Mouse (Mus musculus) forelimb bud, embryonic 11.5 days (tissue): ENCODE measurements around the gene Ebf1.

Experiments used
- DNase-seq: peaks from one replicate; pipeline ENCODE4 v3.0.0-alpha.2; 2012; ENCODE audit warnings: low read depth, low spot score

Ebf1 gene

GRCm38 (mm10) chr11:44702716-44703486 lies 85.8 kb downstream of the Ebf1 start:
- no peak for DNase-seq

DNA sequence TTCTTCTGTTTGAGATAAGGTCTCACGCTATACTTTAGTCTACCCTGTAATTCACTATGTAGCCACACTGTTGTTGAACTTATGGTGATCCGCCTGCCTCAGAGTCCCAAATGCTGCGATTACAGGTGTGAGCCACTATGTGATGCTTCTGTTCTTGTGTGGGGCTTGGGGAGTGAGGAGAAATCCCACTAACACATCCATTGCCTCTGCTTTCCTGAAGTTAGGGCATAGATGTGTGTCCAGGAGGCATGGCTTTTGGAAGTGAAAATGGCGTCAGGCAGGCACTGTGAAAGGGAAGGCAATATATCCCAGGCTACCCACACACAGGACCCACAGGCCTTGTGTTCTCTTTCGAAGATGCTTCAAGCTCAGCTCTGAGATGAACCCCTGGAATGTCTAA lies 86.8 kb downstream of the Ebf1 start:
- no peak for DNase-seq

DNA sequence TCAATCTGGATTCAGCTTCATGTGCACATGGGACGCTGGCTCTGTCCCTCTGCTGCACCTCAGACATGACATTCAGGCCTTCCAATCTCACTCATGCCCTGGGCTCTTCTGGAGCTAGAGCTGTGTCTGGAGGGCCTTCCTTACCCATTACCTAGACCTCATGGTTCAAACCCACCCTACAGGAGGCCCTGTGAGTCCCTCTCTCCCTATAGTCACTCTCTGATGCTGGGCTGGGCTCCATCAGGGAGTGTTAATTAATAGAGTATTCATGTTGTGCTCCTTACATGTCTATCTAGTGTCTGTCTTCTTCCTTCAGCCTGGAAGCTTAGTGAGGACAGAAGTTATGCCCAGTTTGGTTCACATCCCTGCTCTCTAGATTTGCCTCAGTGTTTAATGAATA lies 88.7 kb downstream of the Ebf1 start:
- no peak for DNase-seq

DNA sequence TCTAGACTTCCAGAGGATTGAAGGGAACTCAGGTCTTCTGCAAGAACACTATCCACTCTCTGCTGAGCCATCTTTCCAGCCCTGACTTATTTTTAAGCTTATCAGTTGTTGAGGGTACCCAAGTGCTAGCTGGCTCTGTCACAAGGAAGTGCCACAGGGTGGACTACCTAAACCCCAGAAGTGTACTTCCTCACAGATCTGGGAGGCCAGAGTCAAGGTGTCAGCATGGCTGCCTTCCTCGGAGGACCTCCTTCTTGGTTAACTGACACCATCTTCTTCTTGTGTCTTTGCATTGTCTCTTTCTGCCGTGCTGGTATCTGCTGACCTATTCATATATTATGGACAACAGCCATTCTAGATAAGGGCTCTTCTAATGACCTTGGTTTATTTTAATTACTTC lies 89.3 kb downstream of the Ebf1 start:
- DNase-seq = no peak

- DNase-seq = peak; percentile 48
Observed at GRCm38 (mm10) chr11:44707381-44708289, 90.5 kb downstream of the Ebf1 start.

DNA sequence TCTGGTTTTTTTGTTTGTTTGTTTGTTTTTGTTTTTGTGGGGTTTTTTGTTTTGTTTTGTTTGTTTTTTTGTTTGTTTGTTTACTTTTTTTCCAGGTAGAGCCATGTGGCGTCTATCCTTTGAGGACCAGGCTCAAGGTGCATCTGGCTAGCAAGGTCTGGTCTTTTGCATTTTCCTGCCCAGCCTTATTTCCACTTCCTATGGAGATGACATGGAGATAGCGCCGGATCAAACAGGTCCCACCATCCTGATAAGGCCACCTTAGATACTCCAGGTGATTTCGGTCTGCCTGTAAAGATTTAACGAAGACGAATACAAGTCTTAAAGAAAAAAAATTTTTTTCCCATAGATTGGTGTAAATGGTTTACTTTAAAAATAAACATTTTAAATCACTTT lies 91.2 kb downstream of the Ebf1 start:
- DNase-seq = no peak

- no peak for DNase-seq
Observed at GRCm38 (mm10) chr11:44709073-44709618, 92.0 kb downstream of the Ebf1 start.

DNA sequence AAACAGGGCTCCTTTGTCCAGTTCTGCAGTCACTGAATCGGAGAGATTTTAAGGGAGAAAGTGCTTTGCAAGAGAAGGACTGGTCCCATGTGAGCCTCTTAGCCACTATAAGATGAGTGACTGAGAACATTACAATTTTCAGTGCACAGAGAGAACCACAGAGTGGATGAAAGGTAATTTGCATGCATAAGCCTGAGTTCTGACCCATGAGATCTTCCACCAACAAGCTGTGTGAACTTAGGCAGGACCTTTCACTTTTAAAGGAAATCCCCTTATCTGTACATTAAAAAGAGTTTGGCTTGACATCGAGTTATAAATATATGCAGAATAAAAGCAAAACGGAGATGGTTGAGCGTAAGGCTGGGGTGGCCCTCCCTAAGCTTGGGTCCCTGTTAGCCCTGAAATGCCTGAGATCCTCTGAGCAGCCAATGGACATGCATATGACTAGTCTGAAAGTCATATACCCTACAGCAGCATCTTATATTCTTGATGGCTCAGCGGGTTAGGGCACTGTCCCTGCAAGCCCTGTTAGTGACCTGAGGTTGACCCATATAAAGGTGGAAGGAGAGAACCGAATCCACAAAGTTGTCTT lies 92.8 kb downstream of the Ebf1 start:
- no peak for DNase-seq

DNA sequence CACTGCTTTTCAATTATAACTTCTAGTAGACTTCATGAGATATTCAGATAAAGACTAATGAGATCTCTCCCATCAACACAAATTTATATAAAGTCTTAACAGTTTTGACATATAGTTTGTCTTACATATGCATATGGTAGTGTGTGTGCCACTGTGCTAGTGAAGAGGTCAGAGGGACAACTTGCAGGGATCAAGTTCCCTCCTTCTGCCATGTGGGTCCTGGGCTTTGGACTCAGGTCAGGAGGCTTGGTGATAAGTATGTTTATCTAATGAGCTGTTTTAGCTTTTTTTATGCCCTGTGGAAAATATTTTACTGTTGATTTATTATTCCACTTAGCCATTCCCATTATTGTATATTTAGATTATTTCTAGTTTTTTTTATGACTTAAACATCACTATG lies 93.7 kb downstream of the Ebf1 start:
- no peak for DNase-seq

DNA sequence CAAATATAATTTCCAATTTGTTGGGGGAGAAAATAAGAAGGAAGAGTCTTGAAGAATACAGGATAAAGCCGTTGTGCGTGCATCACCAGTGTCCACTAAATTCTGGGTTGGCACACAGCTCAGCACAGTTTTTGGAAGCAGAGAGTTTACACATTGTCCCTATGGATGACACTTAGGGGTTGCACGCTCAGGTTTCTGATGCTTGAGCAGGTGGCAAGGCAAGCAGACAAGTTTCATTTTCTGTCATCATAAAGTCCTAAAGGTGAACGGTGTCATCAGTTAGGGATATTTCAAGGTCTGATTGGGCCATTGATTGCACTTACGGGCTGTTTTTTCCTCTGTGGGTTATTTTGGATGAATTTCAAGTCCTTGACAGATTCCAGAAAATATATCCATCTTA lies 97.1 kb downstream of the Ebf1 start:
- DNase-seq = no peak

GRCm38 (mm10) chr11:44715776-44716175 lies 98.7 kb downstream of the Ebf1 start:
- DNase-seq = no peak

DNA sequence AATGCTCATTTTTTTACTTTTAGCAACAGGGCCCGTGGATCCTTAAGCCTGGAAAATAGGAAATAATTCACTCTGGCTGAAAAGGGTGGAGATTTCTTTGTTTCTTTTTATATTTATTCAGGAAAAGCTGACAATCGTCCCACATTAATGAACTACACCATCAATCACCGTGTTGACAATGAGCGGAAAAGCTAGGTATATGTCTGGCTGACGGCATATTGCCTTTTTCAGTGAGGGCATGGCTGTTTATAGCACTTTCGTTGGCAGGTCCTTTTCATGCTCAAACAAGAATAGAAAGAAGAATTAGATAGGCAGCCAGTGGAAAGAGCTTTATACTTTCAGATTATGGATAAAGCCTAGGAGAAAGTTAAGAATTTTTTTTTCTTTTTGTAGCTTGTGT lies 99.8 kb downstream of the Ebf1 start:
- DNase-seq = no peak

DNA sequence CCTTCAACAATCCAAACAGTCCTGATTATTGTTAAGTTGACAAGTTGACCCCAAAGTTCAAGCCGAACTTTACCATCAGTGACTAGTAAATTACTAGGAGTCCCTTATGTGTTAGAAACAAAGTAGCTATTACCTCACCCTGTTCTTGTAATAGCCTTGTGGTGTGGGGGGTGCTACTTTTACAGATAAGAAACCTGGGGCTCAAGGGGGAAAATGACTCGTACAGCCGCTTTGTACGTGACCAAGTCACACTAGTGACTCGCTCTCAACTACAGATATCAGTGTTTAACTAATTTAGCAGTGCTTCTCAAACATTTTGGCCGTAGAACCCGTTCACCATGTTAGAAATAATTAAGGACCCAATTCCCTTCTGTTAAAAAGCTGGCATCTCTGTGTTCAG lies 100.5 kb downstream of the Ebf1 start:
- DNase-seq = no peak

- DNase-seq = no peak
Observed at GRCm38 (mm10) chr11:44721976-44722375, 104.9 kb downstream of the Ebf1 start.

- no peak for DNase-seq
Observed at GRCm38 (mm10) chr11:44723950-44724502, 106.9 kb downstream of the Ebf1 start.

GRCm38 (mm10) chr11:44725732-44726131 lies 108.6 kb downstream of the Ebf1 start:
- no peak for DNase-seq

- DNase-seq = peak; percentile 54
Observed at GRCm38 (mm10) chr11:44727376-44727775, 110.3 kb downstream of the Ebf1 start.

DNA sequence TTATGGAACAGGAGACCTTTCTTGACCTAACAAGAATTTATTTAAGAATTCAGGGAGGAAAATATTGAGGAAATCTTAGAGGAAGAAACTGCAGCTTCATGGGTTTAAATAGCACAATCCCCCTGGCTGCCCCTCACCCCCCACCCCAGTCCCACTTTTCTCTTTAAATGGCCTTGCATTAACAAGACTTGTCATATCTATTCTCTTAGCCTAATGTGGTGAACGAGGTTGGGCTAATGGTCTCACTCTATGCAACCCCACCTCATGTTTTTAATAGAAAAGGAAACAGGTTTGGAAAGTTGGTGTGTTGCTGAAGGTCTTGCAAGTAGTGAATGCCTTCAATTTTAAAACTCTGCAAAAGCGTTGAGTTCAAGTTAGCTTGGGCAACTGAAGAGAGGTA lies 110.7 kb downstream of the Ebf1 start:
- DNase-seq = no peak

DNA sequence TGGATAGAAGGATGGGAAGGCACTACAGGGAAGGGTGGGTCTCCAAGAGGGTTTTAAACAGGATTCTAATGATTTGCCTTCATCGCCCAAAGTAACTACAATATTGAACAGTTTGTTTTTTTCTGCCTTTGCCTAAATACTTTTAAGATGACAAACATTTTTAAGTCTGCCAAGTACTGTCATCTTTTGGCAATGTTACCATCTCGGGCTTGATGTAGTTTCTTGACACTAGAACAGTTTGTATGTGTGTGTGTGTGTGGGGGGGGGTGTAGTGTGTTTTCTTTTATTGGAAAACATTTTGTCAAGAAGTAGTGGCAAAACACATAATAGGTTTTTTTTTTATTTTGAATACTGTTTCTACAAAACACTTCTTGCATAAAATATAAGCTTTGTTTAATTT lies 111.2 kb downstream of the Ebf1 start:
- no peak for DNase-seq

DNA sequence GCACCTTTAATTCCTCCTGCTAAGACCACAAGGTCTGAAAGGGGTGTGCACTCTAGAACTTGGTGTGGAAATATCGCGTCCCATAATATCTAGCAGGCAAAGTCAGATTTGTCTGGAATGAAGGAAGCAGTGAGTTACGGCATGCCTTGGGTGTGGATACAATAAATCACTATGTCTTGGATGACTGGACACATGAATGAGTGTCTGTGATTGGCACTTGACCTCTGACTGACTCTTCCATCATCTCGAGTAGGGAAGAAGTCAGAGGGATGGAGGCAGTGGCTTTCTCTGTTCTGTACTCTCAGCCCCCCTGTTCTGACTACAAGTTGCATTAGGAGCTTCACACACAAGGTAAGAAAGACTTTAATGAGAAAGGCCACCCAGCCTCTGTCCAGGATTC lies 112.8 kb downstream of the Ebf1 start:
- DNase-seq = no peak

DNA sequence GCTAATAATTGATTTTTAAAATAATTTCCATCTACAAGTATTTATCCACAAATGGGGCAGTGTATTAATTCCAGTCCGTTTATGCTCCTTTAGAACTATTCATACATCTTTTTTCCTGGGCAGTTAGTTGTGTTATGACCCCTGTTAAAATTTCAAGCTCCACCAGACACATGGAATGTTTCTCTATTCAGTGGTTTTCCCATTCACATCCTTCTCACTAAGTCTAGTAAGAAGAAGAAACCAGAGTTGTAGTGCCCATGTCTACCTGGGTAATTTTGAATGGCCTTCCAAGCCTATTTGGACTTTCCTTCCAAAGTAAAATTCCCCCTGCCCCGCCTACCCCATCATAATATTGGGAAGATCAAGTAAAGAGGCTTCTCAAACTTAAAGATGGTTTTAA lies 114.6 kb downstream of the Ebf1 start:
- no peak for DNase-seq

DNA sequence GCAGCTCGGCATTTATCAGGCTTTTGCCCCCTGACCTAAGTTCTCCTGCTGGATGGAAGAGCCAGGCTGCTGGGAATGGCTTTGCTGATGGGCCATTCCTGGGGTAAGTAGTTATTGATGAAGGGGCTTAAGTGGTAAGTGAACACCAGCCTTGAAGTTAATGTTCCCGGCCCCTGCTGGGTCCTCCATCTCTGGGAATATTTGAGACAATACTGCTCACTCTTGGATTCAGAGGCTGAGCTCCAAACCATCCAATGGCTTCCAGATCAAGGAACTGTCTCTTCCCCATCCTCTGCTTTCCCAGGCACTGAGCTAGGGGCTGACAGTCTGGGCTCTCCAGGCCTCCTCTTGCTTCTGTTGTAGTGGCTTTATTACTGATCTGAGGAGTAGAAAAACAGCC lies 116.2 kb downstream of the Ebf1 start:
- DNase-seq = no peak
